Mouse (Mus musculus): ENCODE measurements around the gene Nr1h3. TPM values are rescaled to one million over a fixed set of nuclear protein-coding genes. Genes with fewer than 3 reads are reported as not detected.

Gene Nr1h3
- total and polyA plus RNA-seq, 3 experiments = 0.17 to 0.93 TPM; not detected in 1

DNA sequence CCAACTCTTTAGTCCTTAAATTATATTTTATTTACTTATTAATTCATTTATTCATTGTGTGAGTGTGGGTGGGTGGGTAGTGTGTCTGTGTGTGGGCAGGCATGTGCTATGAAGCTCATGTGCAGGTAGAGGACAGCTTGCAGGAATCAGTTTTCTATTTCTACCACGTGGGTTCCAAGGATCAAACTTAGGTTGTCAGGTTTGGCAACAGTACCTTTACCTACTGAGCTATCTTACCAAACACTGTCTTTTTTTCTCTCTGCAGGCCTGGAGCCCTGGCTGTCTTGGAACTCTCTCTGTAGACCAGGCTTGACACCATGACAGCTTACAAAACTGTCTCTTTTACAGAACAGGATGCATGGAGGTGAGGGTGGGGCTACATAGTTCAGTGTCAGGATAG is 51.3 kb downstream of the Nr1h3 start:
- H3K9ac ChIP-seq (ENCODE audit: insufficient read depth, low read depth) = no peak overlapping the region
- in situ Hi-C loops (cut with MboI; ENCODE audit: low pct_ligation_motif_present, low pct_unique_long_range_greater_than_20kb, low sequenced_read_pairs) (no loop called here), dilution Hi-C loops (cut with MboI; ENCODE audit: extremely low pct_ligation_motif_present, extremely low pct_unique_long_range_greater_than_20kb, low sequenced_read_pairs) (no loop called here)
- peaks cover 53 to 73% of the 10 kb centered on the region in 2 experiments for H3K36me3 ChIP-seq (replicated peaks in 1 of 2; ENCODE audit: control insufficient read depth in 1 of 2, insufficient read depth in 1 of 2, low read length in 1 of 2)
- no peak overlapping the region for H3K27ac ChIP-seq (ENCODE audit: insufficient read depth, low read depth)
- no peak for TF ChIP-seq RAD21 (IDR thresholded peaks at IDR 0.05; ENCODE audit: low read depth, low read length)
- TF ChIP-seq JUN (IDR thresholded peaks at IDR 0.05; ENCODE audit: insufficient read depth, low read depth, low read length) = no peak
- no peak for TF ChIP-seq CHD2 (IDR thresholded peaks at IDR 0.05; ENCODE audit: low read length)
- TF ChIP-seq ETS1 (conservative IDR thresholded peaks at IDR 0.05; ENCODE audit: low read depth, low read length) = no peak
- DNase-seq (ENCODE audit: extremely low read depth) = no peak
- no peak overlapping the region for H3K4me3 ChIP-seq (replicated peaks in 1 of 3; ENCODE audit: low read depth in 2 of 3, low read length in 2 of 3, poor library complexity in 1 of 3)
- 0 out of 2 replicates have a peak, but pooled peaks cover 1% of the 10 kb centered on the region for H3K79me2 ChIP-seq (replicated peaks; ENCODE audit: control insufficient read depth, extremely low read depth, insufficient read depth, poor library complexity, severe bottlenecking)
- no peaks in the 10 kb centered on the region for H3K27me3 ChIP-seq (replicated peaks)
- H3K4me2 ChIP-seq (ENCODE audit: insufficient read depth, low read depth, poor library complexity, severe bottlenecking) = no peak overlapping the region
- peaks cover 0 to 13% of the 10 kb centered on the region in 2 experiments; a peak in 2 of 4 replicates for H3K4me1 ChIP-seq (ENCODE audit: control insufficient read depth in 1 of 2, insufficient read depth in 2 of 2)
- H3K9me3 ChIP-seq (replicated peaks; ENCODE audit: low read length) = no peaks in the 10 kb centered on the region

DNA sequence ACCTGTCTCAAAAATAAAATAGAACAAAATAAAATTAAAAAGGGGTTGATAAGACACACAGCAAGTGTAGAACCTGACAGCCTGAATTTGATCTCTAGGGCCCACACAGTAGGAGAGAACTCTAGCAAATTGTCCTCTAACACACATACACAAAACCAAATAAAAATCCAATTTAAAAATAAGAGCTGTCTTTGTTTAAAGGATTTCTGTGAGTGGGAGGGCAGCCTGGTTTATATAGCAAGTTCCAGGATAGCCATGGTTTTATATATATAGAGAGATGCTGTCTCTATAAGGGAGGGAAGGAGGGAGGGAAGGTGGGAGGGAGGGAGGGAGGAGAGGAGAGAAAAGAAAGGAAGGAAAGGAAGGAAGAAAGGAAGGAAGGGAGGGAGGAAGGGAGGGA is 54.5 kb downstream of the Nr1h3 start:
- DNase-seq (ENCODE audit: extremely low read depth) = no peak
- Histone ChIP-seq H3K4me3 (replicated peaks in 1 of 3; ENCODE audit: low read depth in 2 of 3, low read length in 2 of 3, poor library complexity in 1 of 3) (no peak overlapping the region), H3K27me3 (replicated peaks) (no peaks in the 10 kb centered on the region), H3K9ac (ENCODE audit: insufficient read depth, low read depth) (no peak overlapping the region), H3K4me2 (ENCODE audit: insufficient read depth, low read depth, poor library complexity, severe bottlenecking) (no peak overlapping the region), H3K27ac (ENCODE audit: insufficient read depth, low read depth) (no peak overlapping the region), H3K9me3 (replicated peaks; ENCODE audit: low read length) (no peaks in the 10 kb centered on the region), H3K79me2 (replicated peaks; ENCODE audit: control insufficient read depth, extremely low read depth, insufficient read depth, poor library complexity, severe bottlenecking) (0 out of 2 replicates have a peak, but pooled peaks cover 1% of the 10 kb centered on the region), H3K4me1 (ENCODE audit: control insufficient read depth in 1 of 2, insufficient read depth in 2 of 2) (peaks cover 0 to 12% of the 10 kb centered on the region in 2 experiments; a peak in 2 of 4 replicates), H3K36me3 (replicated peaks in 1 of 2; ENCODE audit: control insufficient read depth in 1 of 2, insufficient read depth in 1 of 2, low read length in 1 of 2) (peaks cover 47 to 65% of the 10 kb centered on the region in 2 experiments)
- in situ Hi-C loops (cut with MboI; ENCODE audit: low pct_ligation_motif_present, low pct_unique_long_range_greater_than_20kb, low sequenced_read_pairs) = no loop called here
- TF ChIP-seq ELF1 (IDR thresholded peaks at IDR 0.05; ENCODE audit: low read depth, low read length) (no peak), MEF2A (IDR thresholded peaks at IDR 0.05; ENCODE audit: borderline replicate concordance, low read depth, low read length) (no peak), KAT2A (IDR thresholded peaks at IDR 0.05; ENCODE audit: insufficient replicate concordance, low read length) (no peak), JUN (IDR thresholded peaks at IDR 0.05; ENCODE audit: insufficient read depth, low read depth, low read length) (no peak), MAX (IDR thresholded peaks at IDR 0.05; ENCODE audit: low read length) (no peak), RCOR1 (conservative IDR thresholded peaks at IDR 0.05; ENCODE audit: low read depth, low read length) (no peak), IRF4 (IDR thresholded peaks at IDR 0.05; ENCODE audit: low read depth, low read length) (no peak), MYC (IDR thresholded peaks at IDR 0.05; ENCODE audit: low read depth, low read length) (no peak), PAX5 (IDR thresholded peaks at IDR 0.05; ENCODE audit: low read length) (no peak), USF1 (IDR thresholded peaks at IDR 0.05; ENCODE audit: low read depth, low read length) (no peak), ZMIZ1 (IDR thresholded peaks at IDR 0.05; ENCODE audit: low read depth, low read length) (no peak), RAD21 (IDR thresholded peaks at IDR 0.05; ENCODE audit: low read depth, low read length) (no peak), ZNF384 (IDR thresholded peaks at IDR 0.05; ENCODE audit: low read depth, low read length) (no peak), SMC3 (IDR thresholded peaks at IDR 0.05; ENCODE audit: low read depth, low read length) (no peak), HCFC1 (IDR thresholded peaks at IDR 0.05; ENCODE audit: low read depth, low read length) (no peak), BHLHE40 (IDR thresholded peaks at IDR 0.05; ENCODE audit: low read depth, low read length) (no peak)
- dilution Hi-C loops (cut with MboI; ENCODE audit: extremely low pct_ligation_motif_present, extremely low pct_unique_long_range_greater_than_20kb, low sequenced_read_pairs) = no loop called here
